Mouse (Mus musculus) forebrain, embryonic 15.5 days (tissue): ENCODE results near the gene Serpinh1. TPM values are rescaled to one million over a fixed set of nuclear protein-coding genes. Genes with fewer than 3 reads are reported as not detected.
A peak's percentile ranks its signal among the peaks of the same experiment; 100 is the strongest.

Source experiments
- ATAC-seq: fragments of 200-750 bp; cut with Nextera tagmentation; replicated peaks from 2 replicates; pipeline ENCODE4 v1.8.0; 2017; ENCODE audit warnings: mild to moderate bottlenecking, moderate TSS enrichment, moderate library complexity
- H3K27ac ChIP-seq: fragments of 300-500 bp; sonication (generic); replicated peaks from 2 replicates; pipeline ENCODE4 v1.5.1; 2015; ENCODE audit warnings: mild to moderate bottlenecking, inconsistent platforms
- H3K27me3 ChIP-seq: fragments of 300-500 bp; sonication (generic); 2 replicates; pipeline ENCODE4 v1.6.1; 2015; ENCODE audit warnings: inconsistent platforms
- H3K36me3 ChIP-seq: fragments of 300-500 bp; sonication (generic); 2 replicates; pipeline ENCODE4 v1.6.1; 2015; ENCODE audit warnings: mild to moderate bottlenecking, inconsistent platforms
- H3K4me1 ChIP-seq: fragments of 300-500 bp; sonication (generic); 2 replicates; pipeline ENCODE4 v1.6.1; 2015; ENCODE audit warnings: inconsistent platforms
- H3K4me2 ChIP-seq: fragments of 300-500 bp; sonication (generic); replicated peaks from 2 replicates; pipeline ENCODE4 v1.6.1; 2015; ENCODE audit warnings: mild to moderate bottlenecking, inconsistent platforms
- H3K4me3 ChIP-seq: fragments of 300-500 bp; sonication (generic); 2 replicates; pipeline ENCODE4 v1.5.1; 2015; ENCODE audit warnings: mild to moderate bottlenecking, inconsistent platforms
- H3K9ac ChIP-seq: fragments of 300-500 bp; sonication (generic); replicated peaks from 2 replicates; pipeline ENCODE4 v1.6.1; 2015; ENCODE audit warnings: mild to moderate bottlenecking, inconsistent platforms
- H3K9me3 ChIP-seq: fragments of 300-500 bp; sonication (generic); 2 replicates; pipeline ENCODE4 v1.6.1; 2016; ENCODE audit warnings: inconsistent platforms
- WGBS: fragments of 180-500 bp; shearing (Covaris S2); methylation state at CpG from one replicate; pipeline ENCODE4 v1.1.7; 2015; ENCODE audit warnings: mixed read lengths; 5-methylcytosine and 5-hydroxymethylcytosine counted together
- polyA plus RNA-seq: library from polyadenylated mRNA; unstranded; fragments of >200 nt; fragmentation: Nextera tagmentation; extraction: Ambion mirVana; gene quantifications from 2 replicates; pipeline ENCODE4 v1.2.1, GENCODE M21; 2015

The Serpinh1 gene
- polyA plus RNA-seq, 1 experiment from 2014 or later: 210 TPM

GRCm38 (mm10) chr7:99362137-99362536 is 9.1 kb upstream of the Serpinh1 start:
- H3K4me3 ChIP-seq: no peak overlapping the region
- no peak for ATAC-seq
- no peak overlapping the region for H3K27ac ChIP-seq
- no peaks in the 10 kb centered on the region for H3K27me3 ChIP-seq
- no peaks in the 10 kb centered on the region for H3K9me3 ChIP-seq
- H3K4me1 ChIP-seq: peaks cover 20% of the 10 kb centered on the region
- H3K9ac ChIP-seq: no peak overlapping the region
- no peaks in the 10 kb centered on the region for H3K36me3 ChIP-seq
- no peak overlapping the region for H3K4me2 ChIP-seq
- WGBS: 91% methylated on average over 2 of the region's 2 CpGs

- WGBS: 32% methylated on average over 8 of the region's 8 CpGs
Measured at GRCm38 (mm10) chr7:99360803-99361414, 7.9 kb upstream of the Serpinh1 start.

GRCm38 (mm10) chr7:99360021-99360802 is 7.2 kb upstream of the Serpinh1 start:
- H3K4me1 ChIP-seq: peaks cover 39% of the 10 kb centered on the region
- H3K4me2 ChIP-seq: 0 out of 2 replicates have a peak overlapping the region, but pooled peaks have one; percentile 2

More at GRCm38 (mm10) chr7:99360803-99361414, 7.9 kb upstream of the Serpinh1 start:
- Histone ChIP-seq H3K4me2 (no peak overlapping the region), H3K9me3 (no peaks in the 10 kb centered on the region), H3K36me3 (no peaks in the 10 kb centered on the region), H3K4me1 (peaks cover 32% of the 10 kb centered on the region), H3K9ac (no peak overlapping the region), H3K27me3 (no peaks in the 10 kb centered on the region), H3K4me3 (no peak overlapping the region), H3K27ac (peak overlapping the region; percentile 90)
- ATAC-seq: no peak

GRCm38 (mm10) chr7:99358371-99358770 is 5.3 kb upstream of the Serpinh1 start:
- Histone ChIP-seq H3K36me3 (no peaks in the 10 kb centered on the region), H3K4me3 (no peak overlapping the region), H3K4me1 (peaks cover 46% of the 10 kb centered on the region), H3K9ac (no peak overlapping the region), H3K9me3 (no peaks in the 10 kb centered on the region), H3K27me3 (no peaks in the 10 kb centered on the region), H3K4me2 (no peak overlapping the region), H3K27ac (no peak overlapping the region)
- no peak for ATAC-seq
- 91% methylated on average over 8 of the region's 8 CpGs for WGBS

More at GRCm38 (mm10) chr7:99360021-99360802, 7.2 kb upstream of the Serpinh1 start:
- Histone ChIP-seq H3K27ac (peak overlapping the region; percentile 90), H3K9ac (no peak overlapping the region), H3K4me3 (no peak overlapping the region), H3K36me3 (no peaks in the 10 kb centered on the region), H3K27me3 (no peaks in the 10 kb centered on the region), H3K9me3 (no peaks in the 10 kb centered on the region)
- WGBS: 8% methylated on average over 10 of the region's 10 CpGs
- peak; percentile 95 for ATAC-seq

- Histone ChIP-seq H3K4me2 (no peak overlapping the region), H3K4me3 (no peak overlapping the region), H3K36me3 (no peaks in the 10 kb centered on the region), H3K9me3 (no peaks in the 10 kb centered on the region), H3K4me1 (peaks cover 58% of the 10 kb centered on the region), H3K27ac (no peak overlapping the region), H3K27me3 (no peaks in the 10 kb centered on the region), H3K9ac (no peak overlapping the region)
- 64% methylated on average over 7 of the region's 7 CpGs for WGBS
- ATAC-seq: no peak
Measured at GRCm38 (mm10) chr7:99357201-99357600, 4.2 kb upstream of the Serpinh1 start.

GRCm38 (mm10) chr7:99356244-99356930 is 3.3 kb upstream of the Serpinh1 start:
- Histone ChIP-seq H3K4me1 (peaks cover 66% of the 10 kb centered on the region), H3K36me3 (no peaks in the 10 kb centered on the region), H3K9me3 (no peaks in the 10 kb centered on the region), H3K9ac (no peak overlapping the region), H3K4me2 (peak overlapping the region; percentile 26; the same call in 1 of the 2 replicates), H3K4me3 (no peak overlapping the region), H3K27me3 (no peaks in the 10 kb centered on the region), H3K27ac (peak overlapping the region; percentile 77)
- WGBS: 29% methylated on average over 9 of the region's 9 CpGs
- no peak for ATAC-seq

GRCm38 (mm10) chr7:99355731-99356131 is 2.7 kb upstream of the Serpinh1 start:
- H3K4me1 ChIP-seq: peaks cover 66% of the 10 kb centered on the region
- no peak overlapping the region for H3K4me3 ChIP-seq
- peak overlapping the region; percentile 26 for H3K4me2 ChIP-seq
- no peaks in the 10 kb centered on the region for H3K27me3 ChIP-seq
- no peaks in the 10 kb centered on the region for H3K9me3 ChIP-seq
- peak overlapping the region; percentile 77 for H3K27ac ChIP-seq
- WGBS: 5% methylated on average over 7 of the region's 7 CpGs
- 0 out of 2 replicates have a peak, but pooled peaks have one; percentile 15 for ATAC-seq
- no peak overlapping the region; the same call in 1 of the 2 replicates for H3K9ac ChIP-seq
- no peaks in the 10 kb centered on the region for H3K36me3 ChIP-seq

- Histone ChIP-seq H3K36me3 (peaks cover 5% of the 10 kb centered on the region; the same call in 1 of the 2 replicates), H3K4me1 (peaks cover 57% of the 10 kb centered on the region), H3K9me3 (no peaks in the 10 kb centered on the region), H3K4me3 (peak overlapping the region; percentile 36), H3K27me3 (no peaks in the 10 kb centered on the region), H3K9ac (peak overlapping the region; percentile 38), H3K27ac (peak overlapping the region; percentile 80), H3K4me2 (peak overlapping the region; percentile 51)
- 4% methylated on average over 18 of the region's 18 CpGs for WGBS
- ATAC-seq: peak; percentile 10; the same call in 1 of the 2 replicates
Measured at GRCm38 (mm10) chr7:99351802-99352517, 1.1 kb downstream of the Serpinh1 start.

- Histone ChIP-seq H3K9ac (peak overlapping the region; percentile 38), H3K27me3 (no peaks in the 10 kb centered on the region), H3K9me3 (no peaks in the 10 kb centered on the region), H3K4me1 (peaks cover 50% of the 10 kb centered on the region), H3K27ac (peak overlapping the region; percentile 80), H3K4me3 (peak overlapping the region; percentile 36), H3K4me2 (peak overlapping the region; percentile 51), H3K36me3 (peaks cover 11% of the 10 kb centered on the region; the same call in 1 of the 2 replicates)
- peak; percentile 24; the same call in 1 of the 2 replicates for ATAC-seq
- 4% methylated on average over 12 of the region's 12 CpGs for WGBS
Measured at GRCm38 (mm10) chr7:99351104-99351801, 1.8 kb downstream of the Serpinh1 start.

GRCm38 (mm10) chr7:99349782-99350720 is 3.0 kb downstream of the Serpinh1 start:
- no peak for ATAC-seq
- 0 out of 2 replicates have a peak overlapping the region, but pooled peaks have one; percentile 80 for H3K27ac ChIP-seq
- H3K36me3 ChIP-seq: peaks cover 15% of the 10 kb centered on the region
- H3K27me3 ChIP-seq: no peaks in the 10 kb centered on the region
- no peak overlapping the region for H3K9ac ChIP-seq
- H3K4me2 ChIP-seq: peak overlapping the region; percentile 51; the same call in 1 of the 2 replicates
- peaks cover 38% of the 10 kb centered on the region for H3K4me1 ChIP-seq
- H3K4me3 ChIP-seq: no peak overlapping the region
- WGBS: 83% methylated on average over 9 of the region's 9 CpGs
- H3K9me3 ChIP-seq: no peaks in the 10 kb centered on the region
